Mouse (Mus musculus): ENCODE results near the gene Iqcf1. TPM values are rescaled to one million over a fixed set of nuclear protein-coding genes. Genes with fewer than 3 reads are reported as not detected.

Iqcf1 gene
- polyA plus RNA-seq, 3 experiments from 2014 or later: not detected

DNA sequence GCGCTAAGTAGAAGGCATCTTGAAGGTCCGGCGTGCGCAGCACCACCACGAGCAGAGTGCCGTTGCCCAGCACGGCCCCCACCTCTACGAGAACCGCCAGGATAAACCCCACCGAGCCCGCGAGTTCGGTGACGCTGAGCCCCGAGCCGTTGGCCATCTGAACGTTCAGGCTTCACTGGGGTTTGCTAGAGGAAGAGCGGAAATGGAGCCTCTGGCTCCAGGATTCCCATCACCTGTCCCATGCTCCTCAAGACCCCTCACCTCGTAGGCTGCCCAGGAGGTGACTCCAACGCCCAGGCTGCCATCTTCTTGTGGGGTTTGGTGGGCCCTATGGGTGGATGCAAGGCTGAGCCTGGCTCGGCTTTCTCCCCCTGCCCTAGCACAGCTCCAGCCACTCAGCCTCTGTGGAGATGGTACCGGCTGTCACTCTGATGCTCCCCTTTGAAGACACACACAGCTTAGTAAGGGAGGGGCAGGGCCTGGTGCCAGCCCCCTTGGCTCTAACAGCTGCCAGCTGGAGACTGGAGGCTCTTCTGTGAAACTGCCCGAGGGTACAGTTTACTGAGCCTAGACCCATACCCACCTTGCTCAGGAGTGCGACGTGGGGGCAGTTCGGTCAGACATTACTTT is 34.1 kb upstream of the Iqcf1 start, which contains the start of gene Gpr62:
Gene Gpr62, minus strand, starts transcription at position 368 of the 630 bp plus-strand sequence.
- ATAC-seq: no peak

DNA sequence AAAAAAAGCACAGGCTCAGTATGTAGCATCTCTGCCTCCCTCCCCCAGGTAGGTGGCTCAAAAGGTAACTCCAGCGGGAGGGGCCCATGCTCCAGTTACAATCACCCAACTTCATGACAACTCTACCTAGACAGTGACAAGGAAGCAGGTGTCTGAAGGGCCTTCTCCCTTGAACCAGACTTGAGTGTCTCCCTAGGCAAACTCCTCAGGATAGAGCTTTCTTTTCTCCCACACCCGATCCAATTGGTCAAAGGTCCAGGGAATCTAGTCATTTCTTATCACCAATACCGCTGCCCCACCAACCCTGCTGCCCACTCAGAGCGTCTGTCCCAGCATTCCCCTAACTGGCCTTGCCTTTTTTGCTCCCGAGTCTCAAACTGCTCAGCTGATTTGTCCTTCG is 33.0 kb upstream of the Iqcf1 start:
- ATAC-seq: no peak

DNA sequence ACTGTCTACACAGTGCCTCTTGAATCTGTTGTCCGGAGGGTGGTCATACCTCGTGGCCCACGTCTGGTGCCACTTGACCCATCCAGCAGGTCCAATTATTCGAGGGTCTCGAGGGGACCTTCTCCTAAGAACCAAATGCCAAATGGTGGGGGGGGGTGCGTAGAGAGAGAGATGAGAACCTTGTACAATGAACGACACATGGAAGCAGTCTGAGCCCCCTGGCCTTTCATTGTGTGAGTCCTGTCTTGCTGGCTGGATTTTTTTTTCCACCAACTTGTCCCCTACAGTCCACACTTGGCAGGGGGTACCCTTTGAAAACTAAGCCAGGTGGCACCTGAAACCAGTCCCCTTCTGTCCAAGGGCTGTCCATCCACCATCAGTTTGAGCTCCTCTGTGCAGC is 32.0 kb upstream of the Iqcf1 start:
- ATAC-seq: no peak

DNA sequence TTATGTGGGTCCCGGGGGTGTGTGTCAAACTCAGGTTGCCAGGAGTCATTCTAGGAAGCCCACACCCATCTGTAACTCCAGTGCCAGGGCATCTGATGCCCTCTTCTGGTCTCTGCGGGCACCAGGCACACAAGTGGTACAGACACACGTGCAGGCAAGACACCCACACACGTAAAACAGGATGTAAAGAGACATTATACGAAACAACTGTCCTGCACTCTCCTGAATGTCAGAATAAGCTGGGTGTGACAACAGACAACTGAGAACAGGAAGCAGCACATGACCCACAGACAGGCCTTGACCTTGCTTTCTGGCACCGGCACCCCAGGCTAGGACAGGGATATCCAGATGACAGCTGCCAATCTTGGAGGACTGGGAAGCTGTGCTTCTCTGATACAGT is 30.4 kb upstream of the Iqcf1 start:
- ATAC-seq: peak; percentile 58

- ATAC-seq: no peak
These were observed 30.0 kb upstream of the Iqcf1 start for GRCm38 (mm10) chr9:106469776-106470175.

GRCm38 (mm10) chr9:106470991-106471750 is 28.6 kb upstream of the Iqcf1 start:
- no peak for ATAC-seq

DNA sequence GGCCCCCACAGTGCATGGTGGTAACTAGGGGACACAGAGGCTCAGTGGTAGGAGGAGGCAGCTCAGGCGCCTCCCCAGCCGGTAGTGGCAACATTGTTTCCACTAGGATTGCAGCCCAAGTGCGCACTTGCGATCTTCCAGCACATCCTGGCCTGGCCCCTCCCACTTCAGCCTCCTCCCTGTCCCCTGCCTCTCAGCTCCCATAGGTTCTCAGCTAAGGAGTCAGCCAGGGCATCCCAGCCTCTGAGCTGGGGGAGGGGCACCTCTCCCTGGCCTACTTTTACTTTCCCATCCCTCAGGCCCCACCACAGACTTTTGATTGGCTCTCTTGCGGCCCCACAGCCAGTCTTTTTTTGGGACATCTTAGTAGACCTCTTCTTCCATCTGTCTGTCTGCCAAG is 27.9 kb upstream of the Iqcf1 start:
- no peak for ATAC-seq

GRCm38 (mm10) chr9:106472321-106472720 is 27.4 kb upstream of the Iqcf1 start:
- ATAC-seq: no peak

- ATAC-seq: no peak
These were observed 26.6 kb upstream of the Iqcf1 start for GRCm38 (mm10) chr9:106473081-106473752.

DNA sequence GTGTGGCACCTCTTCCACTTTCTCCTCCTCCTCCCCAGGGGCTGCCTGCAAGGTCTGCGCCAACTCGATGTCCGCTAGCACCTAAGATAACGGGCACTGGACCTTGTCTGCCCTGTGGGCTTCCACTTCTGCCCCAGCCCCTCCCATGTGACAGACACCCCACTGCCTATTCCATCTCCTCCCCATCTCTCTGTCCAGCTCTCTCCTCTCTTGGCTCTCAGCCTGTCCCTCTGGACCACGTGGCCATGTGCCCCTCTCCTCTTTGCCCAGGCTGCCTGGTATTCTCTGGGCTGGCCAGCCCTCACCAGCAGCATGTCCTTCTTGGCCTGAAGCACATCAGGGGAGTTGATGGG is 26.0 kb upstream of the Iqcf1 start:
- no peak for ATAC-seq

GRCm38 (mm10) chr9:106474456-106474855 is 25.3 kb upstream of the Iqcf1 start:
- ATAC-seq: no peak

- no peak for ATAC-seq
These were observed 24.7 kb upstream of the Iqcf1 start for GRCm38 (mm10) chr9:106475046-106475445.

DNA sequence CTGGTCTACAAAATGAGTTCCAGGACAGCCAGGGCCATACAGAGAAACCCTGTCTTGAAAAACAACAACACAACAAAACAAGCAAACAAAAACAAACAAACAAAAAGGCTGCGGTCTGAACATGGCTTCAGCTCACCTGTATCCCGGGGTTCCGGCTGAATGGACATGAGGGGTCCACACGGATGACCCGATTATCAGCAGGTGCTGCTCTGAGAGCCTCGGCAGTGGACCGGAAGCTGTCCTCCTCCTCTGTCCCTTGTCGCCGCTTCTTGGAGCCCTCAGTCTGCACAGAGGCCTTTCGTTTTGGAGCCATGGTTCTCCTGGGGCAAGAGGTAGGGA is 24.1 kb upstream of the Iqcf1 start, which contains the start of gene Rrp9:
Gene Rrp9, plus strand, starts transcription at position 301 of the 339 bp plus-strand sequence.
- ATAC-seq: no peak

DNA sequence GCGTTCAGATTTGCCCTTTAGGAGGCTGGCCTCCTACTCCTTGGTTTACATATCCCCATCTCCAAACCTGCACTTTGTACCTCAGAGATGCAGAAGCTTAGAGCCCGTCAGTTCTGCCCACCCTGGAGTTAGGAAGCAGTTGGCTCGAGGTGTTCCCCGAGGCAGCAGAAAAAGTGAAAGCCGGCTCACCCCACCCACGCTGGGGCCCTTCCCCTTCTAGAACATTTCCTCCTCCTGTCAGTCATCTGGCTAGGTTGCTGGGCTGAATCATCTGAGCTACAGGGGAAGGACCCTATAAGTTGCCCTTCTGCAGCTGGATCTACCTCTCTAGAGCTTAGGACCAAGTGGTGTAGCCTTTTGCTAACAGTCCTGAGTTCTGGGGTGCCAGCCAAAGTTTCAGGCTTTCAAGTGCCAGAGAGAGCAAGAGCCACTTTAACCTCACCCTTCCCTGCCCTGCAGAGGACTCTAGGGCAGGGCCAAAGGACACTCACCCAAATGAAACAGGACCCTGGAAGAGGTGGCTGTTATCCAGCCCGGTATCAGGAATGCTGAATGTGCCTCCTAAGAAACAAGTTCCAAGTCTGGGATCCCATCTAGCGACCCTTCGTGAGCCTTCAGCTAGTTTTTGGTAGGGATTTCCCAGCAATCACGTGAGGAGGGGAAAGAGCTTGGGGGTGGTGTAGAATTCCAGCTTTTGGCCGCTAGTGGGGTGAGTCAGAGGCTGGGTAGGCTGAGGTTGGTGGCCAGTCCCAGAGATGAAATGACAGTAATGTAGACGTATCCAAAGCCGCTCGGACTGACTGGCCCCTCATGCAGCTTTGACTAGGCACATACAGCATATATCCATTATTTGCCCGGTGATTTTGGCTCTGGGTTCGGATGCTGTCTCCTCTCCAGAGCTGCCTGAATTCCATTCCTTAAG is 23.5 kb upstream of the Iqcf1 start:
- ATAC-seq: peak; percentile 21

DNA sequence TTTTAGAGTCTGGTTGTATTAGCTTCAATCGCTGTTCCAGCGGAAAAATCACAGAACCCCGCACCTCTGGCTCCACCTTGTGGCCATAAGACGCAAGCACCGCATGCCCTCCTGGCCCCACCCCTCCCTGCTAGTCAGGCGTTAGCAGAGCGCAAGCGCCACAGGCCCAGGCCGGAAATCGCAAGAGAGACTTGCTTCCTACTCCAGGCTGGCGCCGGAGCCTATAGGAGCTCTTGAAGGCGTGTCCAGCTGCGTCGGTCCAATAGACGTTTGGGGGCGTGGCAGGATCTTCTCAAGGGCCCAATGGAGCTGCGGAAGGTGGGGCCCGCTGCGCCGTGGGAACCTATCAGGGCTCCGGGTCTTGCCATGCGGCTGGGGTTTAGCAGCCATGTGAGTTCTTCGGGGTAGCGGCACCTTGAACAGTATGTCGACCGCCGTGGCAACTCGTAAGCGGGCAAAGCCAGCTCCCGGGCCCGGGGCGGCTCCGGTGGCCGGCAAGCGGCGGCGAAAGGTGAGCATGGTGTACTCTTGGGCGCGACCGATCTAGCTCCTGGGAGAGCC is 22.8 kb upstream of the Iqcf1 start, which contains the start of gene Parp3:
Gene Parp3, minus strand, starts transcription at position 26 of the 561 bp plus-strand sequence.
- peak; percentile 96 for ATAC-seq

- ATAC-seq: no peak
These were observed 22.1 kb upstream of the Iqcf1 start for GRCm38 (mm10) chr9:106477649-106478048.

DNA sequence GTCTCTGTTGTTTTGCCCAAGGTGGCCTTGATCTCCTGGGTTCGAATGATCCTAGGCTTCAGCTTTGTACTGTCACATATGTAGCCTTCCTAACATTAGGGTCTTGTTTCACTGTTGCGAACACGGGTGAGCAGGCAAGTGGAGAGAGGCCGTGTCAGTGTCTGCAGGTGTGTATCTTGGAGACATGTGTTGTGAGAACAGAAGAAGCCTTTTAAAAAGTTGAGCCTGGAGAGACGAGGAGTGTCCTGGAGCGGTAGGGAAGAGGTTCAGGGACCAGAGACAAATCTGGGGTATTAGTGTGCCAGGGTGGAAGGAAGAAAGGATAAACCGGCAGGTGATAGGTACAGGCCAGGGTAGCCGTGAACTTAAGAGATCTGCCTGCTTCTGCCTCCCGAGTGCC is 21.7 kb upstream of the Iqcf1 start:
- no peak for ATAC-seq

- ATAC-seq: no peak
These were observed 19.2 kb upstream of the Iqcf1 start for GRCm38 (mm10) chr9:106480541-106480940.

GRCm38 (mm10) chr9:106481075-106481474 is 18.7 kb upstream of the Iqcf1 start:
- no peak for ATAC-seq

- ATAC-seq: no peak
These were observed 18.1 kb upstream of the Iqcf1 start for GRCm38 (mm10) chr9:106481676-106482075.

GRCm38 (mm10) chr9:106482578-106483115 is 17.1 kb upstream of the Iqcf1 start:
- no peak for ATAC-seq

GRCm38 (mm10) chr9:106483136-106483535 is 16.6 kb upstream of the Iqcf1 start:
- ATAC-seq: no peak
